Mouse (Mus musculus) mature B cell (primary cell): Measurements from ENCODE around the gene Mlycd.
"Not testable (repeated sequence)": the region's sequence is repeated elsewhere in the genome, so short reads cannot be mapped to it uniquely, and the experiment has no call there.

Experiments used
- in situ Hi-C: fragments of 300-500 bp; cut with MboI; formaldehyde crosslinking; loops from 2 replicates; pipeline ENCODE4 v1.14.3; 2019

The Mlycd gene

GRCm38 (mm10) chr8:119394524-119395026, at the start of gene Mlycd:
Mlycd (plus strand) TSS chr8:119394878.
- in situ Hi-C loops = loop anchor here (10.0 kb wide), 1 partner anchor 210 kb away; the partner anchor contains the start of gene Taf1c

DNA sequence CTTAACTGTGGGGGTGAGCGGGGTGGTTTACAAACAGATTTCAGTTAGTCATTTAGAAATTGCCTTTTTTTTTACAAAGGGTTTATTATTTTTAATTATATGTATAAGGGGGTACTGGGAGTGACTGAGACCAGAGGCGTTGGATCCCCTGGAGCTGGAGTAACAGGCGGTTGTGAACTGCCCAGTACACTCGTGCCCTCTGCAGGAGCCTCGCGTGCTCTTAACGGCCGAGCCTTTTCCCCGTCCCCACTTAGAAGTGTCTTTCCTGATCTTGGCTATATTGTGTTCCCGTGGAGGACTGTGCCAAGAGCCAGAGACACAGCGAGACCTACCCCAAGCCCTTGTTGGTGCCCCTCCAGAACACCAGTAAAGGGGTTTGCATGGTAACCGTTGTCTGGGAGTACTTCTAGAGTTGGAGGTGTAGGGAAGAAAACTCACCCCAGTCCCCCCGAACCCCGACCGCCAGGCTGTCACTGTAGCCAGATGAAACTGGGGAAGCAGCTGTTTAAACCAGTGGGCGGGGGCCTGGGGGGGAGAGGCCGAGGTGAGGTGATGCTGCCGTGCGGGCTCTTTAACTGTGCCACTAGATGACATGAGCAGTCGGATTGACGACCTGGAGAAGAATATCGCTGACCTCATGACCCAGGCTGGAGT, 49.5 kb upstream of the Mlycd start:
- in situ Hi-C loops = no loop called here

GRCm38 (mm10) chr8:119345683-119346075, 49.0 kb upstream of the Mlycd start:
- in situ Hi-C loops = no loop called here

- in situ Hi-C loops = no loop called here
These were observed 43.0 kb upstream of the Mlycd start for GRCm38 (mm10) chr8:119351647-119352046.

- in situ Hi-C loops = no loop called here
These were observed 41.6 kb upstream of the Mlycd start for GRCm38 (mm10) chr8:119352977-119353658.

DNA sequence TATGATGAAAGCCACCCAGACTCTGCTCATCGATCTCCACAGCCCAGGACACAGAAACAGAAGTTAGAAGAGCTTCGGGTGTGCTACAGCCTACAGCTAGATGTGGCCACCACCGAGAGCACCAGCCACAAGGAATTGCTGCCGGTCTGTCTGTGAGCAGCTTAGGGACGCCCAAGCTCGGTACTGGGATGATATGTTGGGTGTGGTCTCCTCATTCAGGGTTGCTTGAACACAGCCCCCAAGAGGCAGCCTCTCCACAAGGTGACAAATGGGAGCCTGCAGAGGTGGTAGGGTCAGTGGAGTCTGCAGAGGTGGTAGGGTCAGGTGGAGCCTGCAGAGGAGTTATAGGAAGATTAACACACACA, 41.0 kb upstream of the Mlycd start:
- in situ Hi-C loops = no loop called here

GRCm38 (mm10) chr8:119356631-119357030, 38.0 kb upstream of the Mlycd start:
- in situ Hi-C loops = not testable (repeated sequence)

- in situ Hi-C loops = no loop called here
These were observed 36.5 kb upstream of the Mlycd start for GRCm38 (mm10) chr8:119358175-119358574.

DNA sequence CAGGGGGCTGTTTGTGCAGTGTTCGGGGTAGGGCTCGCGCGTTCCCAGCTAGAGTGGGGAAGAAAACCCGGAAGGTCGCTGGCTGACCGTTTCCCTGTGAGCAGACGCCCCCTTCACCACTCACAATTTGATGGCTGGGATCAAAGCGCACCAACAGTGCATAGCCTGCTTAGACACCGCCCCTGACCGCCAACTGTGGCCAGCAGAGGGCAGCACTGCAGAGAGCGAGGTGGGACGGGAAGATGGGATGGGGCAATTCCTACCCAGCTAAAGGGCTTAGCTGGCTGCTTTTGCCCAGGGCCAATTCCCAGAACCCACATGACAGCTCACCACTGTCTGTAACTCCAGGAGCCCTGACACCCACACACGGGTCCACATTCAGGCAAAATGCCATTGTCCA, 35.8 kb upstream of the Mlycd start:
- in situ Hi-C loops = no loop called here

GRCm38 (mm10) chr8:119360686-119361295, 33.9 kb upstream of the Mlycd start:
- in situ Hi-C loops = no loop called here

- in situ Hi-C loops = not testable (repeated sequence)
These were observed 20.0 kb upstream of the Mlycd start for GRCm38 (mm10) chr8:119374716-119375115.

- in situ Hi-C loops = no loop called here
These were observed 16.2 kb upstream of the Mlycd start for GRCm38 (mm10) chr8:119378476-119378875.

DNA sequence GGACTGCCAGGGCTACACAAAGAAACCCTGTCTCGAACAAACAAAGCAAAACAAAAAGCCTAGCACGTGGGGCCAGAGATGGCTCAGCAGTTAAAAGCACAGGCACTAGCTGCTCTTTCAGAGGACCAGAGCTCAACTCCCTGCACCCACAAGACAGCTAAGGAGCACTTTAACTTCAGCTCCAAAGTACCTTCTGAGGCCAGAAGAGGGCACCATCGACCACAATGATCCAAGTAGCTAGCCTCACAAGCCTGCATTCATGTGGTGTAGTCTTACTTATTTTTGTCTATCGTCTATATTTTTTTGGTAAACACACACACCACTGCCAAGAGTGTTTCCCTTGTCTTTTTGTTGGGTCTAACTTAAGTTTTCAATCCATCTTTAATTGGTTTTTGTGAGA, 14.1 kb upstream of the Mlycd start:
- in situ Hi-C loops = no loop called here

DNA sequence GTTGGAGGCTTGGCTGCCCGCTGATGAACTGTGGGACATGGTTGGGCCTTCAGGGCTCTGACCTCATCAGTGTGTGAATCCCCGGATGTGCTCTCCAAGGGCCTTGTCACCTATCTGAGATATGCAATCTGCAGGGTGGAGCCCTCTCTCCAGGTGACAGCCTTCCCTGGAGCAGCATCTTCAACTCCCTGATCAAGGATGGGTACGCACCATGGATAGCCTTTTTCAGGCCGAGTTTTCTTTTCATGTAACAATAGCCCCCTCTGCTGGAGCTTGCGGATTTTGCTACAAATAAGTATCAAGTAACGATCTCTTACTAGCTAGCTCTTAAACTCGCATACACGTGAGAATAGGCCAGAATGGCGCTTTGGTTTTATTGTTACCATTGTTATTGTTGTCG, 10.2 kb upstream of the Mlycd start:
- in situ Hi-C loops = no loop called here

- in situ Hi-C loops = no loop called here
These were observed 8.8 kb upstream of the Mlycd start for GRCm38 (mm10) chr8:119385854-119386253.

DNA sequence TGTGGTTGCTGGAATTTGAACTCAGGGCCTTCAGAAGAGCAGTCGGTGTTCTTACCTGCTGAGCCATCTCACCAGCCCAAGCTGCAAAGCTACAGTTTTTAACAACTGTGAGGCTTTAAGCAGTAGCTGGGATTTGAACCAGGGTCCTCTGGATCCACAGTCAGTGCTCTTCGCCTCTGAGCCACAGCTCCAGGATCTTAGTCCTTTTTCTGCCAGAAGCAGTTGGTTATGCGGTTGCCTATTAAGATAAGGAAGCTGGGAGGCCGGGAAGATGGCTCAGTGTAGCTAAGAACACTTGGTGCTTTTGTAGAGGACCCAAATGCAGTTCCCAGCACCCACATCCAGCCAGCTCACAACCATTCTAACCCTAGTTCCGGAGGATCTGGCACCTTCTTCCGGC, 7.7 kb upstream of the Mlycd start:
- in situ Hi-C loops = no loop called here

GRCm38 (mm10) chr8:119394097-119394496, 581 bp upstream of the Mlycd start:
- in situ Hi-C loops = loop anchor here (10.0 kb wide), 1 partner anchor 211 kb away; the partner anchor contains the start of gene Taf1c

DNA sequence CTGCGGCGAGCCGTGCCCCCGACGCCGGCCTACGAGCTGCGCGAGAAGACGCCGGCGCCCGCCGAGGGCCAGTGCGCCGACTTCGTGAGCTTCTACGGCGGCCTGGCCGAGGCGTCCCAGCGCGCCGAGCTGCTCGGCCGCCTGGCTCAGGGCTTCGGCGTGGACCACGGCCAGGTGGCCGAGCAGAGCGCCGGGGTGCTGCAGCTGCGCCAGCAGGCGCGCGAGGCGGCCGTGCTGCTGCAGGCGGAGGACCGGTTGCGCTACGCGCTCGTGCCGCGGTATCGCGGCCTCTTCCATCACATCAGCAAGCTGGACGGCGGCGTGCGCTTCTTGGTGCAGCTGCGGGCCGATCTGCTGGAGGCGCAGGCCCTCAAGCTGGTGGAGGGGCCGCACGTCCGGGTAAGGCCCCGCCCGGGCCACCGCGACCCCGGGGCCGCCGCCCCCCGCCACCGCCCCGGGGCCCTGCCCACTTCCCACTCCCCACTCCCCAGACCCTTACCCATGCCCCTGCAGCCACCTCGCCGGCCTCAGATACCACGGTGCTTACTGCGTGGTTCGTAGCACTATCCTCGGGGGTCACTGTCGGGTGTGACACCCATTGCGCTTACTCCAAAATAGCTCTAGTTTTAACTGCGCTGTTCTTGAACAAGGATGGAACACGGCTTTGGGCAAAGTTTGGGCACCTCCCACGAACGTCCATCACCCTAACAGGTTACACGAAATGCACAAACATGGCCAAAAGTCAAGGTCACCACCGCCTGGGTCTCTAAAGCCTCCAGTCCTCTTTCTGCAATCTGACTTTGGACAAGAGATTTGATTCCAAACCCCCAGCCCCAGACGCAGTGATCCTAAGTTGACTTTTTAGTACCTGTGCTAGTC, 633 bp downstream of the Mlycd start:
- in situ Hi-C loops = loop anchor here (10.0 kb wide), 1 partner anchor 209 kb away; the partner anchor contains the start of gene Taf1c

DNA sequence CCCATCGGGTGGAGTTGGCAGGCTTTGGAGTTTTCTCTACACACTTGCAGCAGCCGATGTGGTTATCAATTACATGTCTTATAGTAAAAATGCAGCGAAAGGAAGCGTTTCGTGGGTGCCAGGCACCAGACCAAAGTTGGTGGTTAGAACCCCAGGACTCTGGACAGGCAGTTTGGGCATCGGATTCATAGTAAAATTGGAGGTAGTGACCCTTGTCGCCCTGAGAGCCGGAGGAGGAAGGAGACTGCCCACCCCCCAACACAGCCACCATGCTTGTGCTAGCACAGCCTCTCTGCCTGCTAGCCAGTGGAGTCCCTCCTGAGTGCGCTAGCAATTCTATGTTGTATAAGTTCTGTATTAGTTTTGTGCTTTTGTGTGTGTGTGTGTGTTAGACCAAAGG, 3.9 kb downstream of the Mlycd start:
- in situ Hi-C loops = loop anchor here (10.0 kb wide), 1 partner anchor 206 kb away; the partner anchor contains the start of gene Taf1c

DNA sequence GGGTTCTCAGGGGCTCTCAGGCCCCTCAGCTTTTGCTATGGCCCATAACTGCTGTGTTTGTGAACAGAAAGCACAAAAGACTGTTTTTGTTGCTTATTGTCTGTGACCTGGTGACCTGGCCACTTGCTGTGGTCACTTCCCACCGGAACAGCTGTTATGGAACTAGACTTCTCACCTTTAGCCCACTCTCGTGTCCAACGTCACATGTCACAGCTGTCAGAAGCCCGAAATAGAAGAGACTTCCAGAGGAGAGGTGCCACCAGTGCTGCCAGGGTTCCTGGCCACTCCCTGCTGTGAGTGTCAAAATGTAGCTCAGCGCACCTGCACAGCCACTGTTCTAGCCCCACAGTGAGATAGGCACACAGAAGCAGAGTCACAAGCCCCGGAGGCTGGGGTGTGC, 4.6 kb downstream of the Mlycd start:
- in situ Hi-C loops = loop anchor here (10.0 kb wide), 1 partner anchor 206 kb away; the partner anchor contains the start of gene Taf1c

DNA sequence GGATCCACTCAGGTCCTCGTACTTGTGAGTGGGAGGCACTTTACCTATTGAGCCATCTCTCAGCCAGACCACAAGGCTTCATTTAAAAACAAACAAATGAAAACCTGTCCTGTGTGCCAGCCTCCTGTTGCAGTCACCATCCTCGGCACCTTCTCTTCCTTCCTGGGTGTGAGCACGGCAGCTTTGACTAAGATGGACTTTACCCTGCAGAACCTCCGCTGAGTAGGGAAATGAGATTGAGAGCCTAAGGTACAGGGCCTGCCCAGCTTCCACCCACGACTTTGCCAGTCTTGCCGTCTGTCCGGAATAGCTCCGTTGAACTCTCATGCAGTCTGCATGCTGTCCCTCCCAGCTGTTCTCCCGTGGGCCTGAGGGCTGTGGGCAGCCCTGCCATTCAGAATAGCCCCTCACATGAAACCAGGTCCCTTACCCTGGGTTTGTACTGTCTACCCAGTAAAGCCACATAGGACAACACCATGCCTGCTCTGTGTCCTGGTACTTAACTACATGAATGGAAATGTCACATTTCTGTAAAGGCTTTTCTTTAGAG, 5.5 kb downstream of the Mlycd start:
- in situ Hi-C loops = no loop called here
